Mouse (Mus musculus): ENCODE measurements at regions not wholly inside any gene's neighbourhood (a gene's known extent, or its start where the extent isn't known, plus 50 kb on each side); places are given as distances from the start of the nearest gene placed in this dataset.

- WGBS = 72% methylated on average over 3 of the region's 3 CpGs
- no peak overlapping the region for H3K4me3 ChIP-seq
- no peaks in the 10 kb centered on the region for H3K36me3 ChIP-seq
Observed at GRCm38 (mm10) chr8:8233616-8234015, 427.4 kb downstream of the Efnb2 start.

GRCm38 (mm10) chr8:8233156-8233555 is 427.9 kb downstream of the Efnb2 start:
- H3K4me1 ChIP-seq = peaks cover 14% of the 10 kb centered on the region
- no peak overlapping the region for H3K27ac ChIP-seq
- H3K9me3 ChIP-seq = no peaks in the 10 kb centered on the region
- no peak overlapping the region for H3K4me3 ChIP-seq
- no peaks in the 10 kb centered on the region for H3K27me3 ChIP-seq (ENCODE audit: insufficient read depth, poor library complexity, severe bottlenecking)
- WGBS = 87% methylated on average over 4 of the region's 4 CpGs
- no peaks in the 10 kb centered on the region for H3K36me3 ChIP-seq
- peak; percentile 13 for DNase-seq (ENCODE audit: low spot score)

More at GRCm38 (mm10) chr8:8233616-8234015, 427.4 kb downstream of the Efnb2 start:
- Histone ChIP-seq H3K4me1 (peaks cover 14% of the 10 kb centered on the region), H3K27me3 (ENCODE audit: insufficient read depth, poor library complexity, severe bottlenecking) (no peaks in the 10 kb centered on the region), H3K27ac (no peak overlapping the region), H3K9me3 (no peaks in the 10 kb centered on the region)
- DNase-seq (ENCODE audit: low spot score) = peak; percentile 42

- 79% methylated on average over 13 of the region's 13 CpGs for WGBS
- no peaks in the 10 kb centered on the region for H3K27me3 ChIP-seq (ENCODE audit: insufficient read depth, poor library complexity, severe bottlenecking)
- H3K27ac ChIP-seq = no peak overlapping the region
- H3K36me3 ChIP-seq = no peaks in the 10 kb centered on the region
- H3K4me1 ChIP-seq = peaks cover 3% of the 10 kb centered on the region
- DNase-seq (ENCODE audit: low spot score) = peak; percentile 42
- no peak overlapping the region for H3K4me3 ChIP-seq
- H3K9me3 ChIP-seq = no peaks in the 10 kb centered on the region
Observed at GRCm38 (mm10) chr8:8231996-8232632, 428.9 kb downstream of the Efnb2 start.

GRCm38 (mm10) chr8:8231308-8231985 is 429.6 kb downstream of the Efnb2 start:
- Histone ChIP-seq H3K4me3 (no peak overlapping the region), H3K27me3 (ENCODE audit: insufficient read depth, poor library complexity, severe bottlenecking) (no peaks in the 10 kb centered on the region), H3K27ac (no peak overlapping the region), H3K36me3 (no peaks in the 10 kb centered on the region), H3K4me1 (no peaks in the 10 kb centered on the region), H3K9me3 (no peaks in the 10 kb centered on the region)
- DNase-seq (ENCODE audit: low spot score) = peak; percentile 13
- 74% methylated on average over 6 of the region's 6 CpGs for WGBS

- no peak for DNase-seq (ENCODE audit: low spot score)
- no peak overlapping the region for H3K4me3 ChIP-seq
- 84% methylated on average over 2 of the region's 2 CpGs for WGBS
- H3K36me3 ChIP-seq = no peaks in the 10 kb centered on the region
- H3K9me3 ChIP-seq = no peaks in the 10 kb centered on the region
- no peaks in the 10 kb centered on the region for H3K27me3 ChIP-seq (ENCODE audit: insufficient read depth, poor library complexity, severe bottlenecking)
- H3K4me1 ChIP-seq = no peaks in the 10 kb centered on the region
- H3K27ac ChIP-seq = no peak overlapping the region
Observed at GRCm38 (mm10) chr8:8225994-8226393, 435.0 kb downstream of the Efnb2 start.

GRCm38 (mm10) chr8:8225175-8225830 is 435.7 kb downstream of the Efnb2 start:
- DNase-seq (ENCODE audit: low spot score) = no peak
- Histone ChIP-seq H3K27me3 (ENCODE audit: insufficient read depth, poor library complexity, severe bottlenecking) (no peaks in the 10 kb centered on the region), H3K27ac (no peak overlapping the region), H3K9me3 (no peaks in the 10 kb centered on the region), H3K4me1 (no peaks in the 10 kb centered on the region), H3K4me3 (no peak overlapping the region), H3K36me3 (no peaks in the 10 kb centered on the region)
- WGBS = 56% methylated on average over 2 of the region's 2 CpGs

- no peaks in the 10 kb centered on the region for H3K4me1 ChIP-seq
- DNase-seq (ENCODE audit: low spot score) = no peak
- no peaks in the 10 kb centered on the region for H3K36me3 ChIP-seq
- WGBS = 64% methylated on average over 14 of the region's 14 CpGs
- H3K27me3 ChIP-seq (ENCODE audit: insufficient read depth, poor library complexity, severe bottlenecking) = no peaks in the 10 kb centered on the region
- no peaks in the 10 kb centered on the region for H3K9me3 ChIP-seq
- no peak overlapping the region for H3K27ac ChIP-seq
- no peak overlapping the region for H3K4me3 ChIP-seq
Observed at GRCm38 (mm10) chr8:8220395-8221031, 440.5 kb downstream of the Efnb2 start.

- Histone ChIP-seq H3K4me1 (no peaks in the 10 kb centered on the region), H3K27ac (no peak overlapping the region), H3K4me3 (no peak overlapping the region), H3K27me3 (ENCODE audit: insufficient read depth, poor library complexity, severe bottlenecking) (no peaks in the 10 kb centered on the region), H3K36me3 (no peaks in the 10 kb centered on the region), H3K9me3 (no peaks in the 10 kb centered on the region)
- WGBS = 65% methylated on average over 12 of the region's 12 CpGs
- no peak for DNase-seq (ENCODE audit: low spot score)
Observed at GRCm38 (mm10) chr8:8219701-8220394, 441.2 kb downstream of the Efnb2 start.

GRCm38 (mm10) chr8:8193036-8193435 is 468.0 kb downstream of the Efnb2 start:
- Histone ChIP-seq H3K9me3 (no peaks in the 10 kb centered on the region), H3K4me1 (no peaks in the 10 kb centered on the region), H3K27ac (no peak overlapping the region), H3K36me3 (no peaks in the 10 kb centered on the region), H3K27me3 (ENCODE audit: insufficient read depth, poor library complexity, severe bottlenecking) (no peaks in the 10 kb centered on the region), H3K4me3 (no peak overlapping the region)
- DNase-seq (ENCODE audit: low spot score) = no peak
- 86% methylated on average over 3 of the region's 3 CpGs for WGBS

- 64% methylated on average over 3 of the region's 3 CpGs for WGBS
- H3K9me3 ChIP-seq = no peaks in the 10 kb centered on the region
- DNase-seq (ENCODE audit: low spot score) = no peak
- H3K4me3 ChIP-seq = no peak overlapping the region
- H3K4me1 ChIP-seq = peaks cover 4% of the 10 kb centered on the region; the same call in 1 of the 2 replicates
- no peaks in the 10 kb centered on the region for H3K36me3 ChIP-seq
- H3K27ac ChIP-seq = no peak overlapping the region
- no peaks in the 10 kb centered on the region for H3K27me3 ChIP-seq (ENCODE audit: insufficient read depth, poor library complexity, severe bottlenecking)
Observed at GRCm38 (mm10) chr8:8186046-8186445, 475.0 kb downstream of the Efnb2 start.

- no peak overlapping the region for H3K4me3 ChIP-seq
- H3K9me3 ChIP-seq = no peaks in the 10 kb centered on the region
- no peaks in the 10 kb centered on the region for H3K27me3 ChIP-seq (ENCODE audit: insufficient read depth, poor library complexity, severe bottlenecking)
- 29% methylated on average over 6 of the region's 6 CpGs for WGBS
- H3K27ac ChIP-seq = no peak overlapping the region
- H3K36me3 ChIP-seq = no peaks in the 10 kb centered on the region
- peaks cover 9% of the 10 kb centered on the region for H3K4me1 ChIP-seq
- peak; percentile 76 for DNase-seq (ENCODE audit: low spot score)
Observed at GRCm38 (mm10) chr8:8183233-8183622, 477.8 kb downstream of the Efnb2 start.

- 0 out of 2 replicates have a peak overlapping the region, but pooled peaks have one; percentile 47 for H3K27ac ChIP-seq
- H3K4me3 ChIP-seq = no peak overlapping the region
- peaks cover 10% of the 10 kb centered on the region for H3K4me1 ChIP-seq
- no peaks in the 10 kb centered on the region for H3K36me3 ChIP-seq
- DNase-seq (ENCODE audit: low spot score) = no peak
- no peaks in the 10 kb centered on the region for H3K27me3 ChIP-seq (ENCODE audit: insufficient read depth, poor library complexity, severe bottlenecking)
- H3K9me3 ChIP-seq = no peaks in the 10 kb centered on the region
- WGBS = 70% methylated on average over 4 of the region's 4 CpGs
Observed at GRCm38 (mm10) chr8:8182616-8183232, 478.3 kb downstream of the Efnb2 start.
